ENCODE assay signal across 19 mouse cellular contexts in genomic region chr17:84228223-84228622, GRCm38 (mm10).
"Had no signal": no experiment of that assay in that cellular context is flagged by ENCODE, and none has a peak within 500 bp of the region (broad histone marks: within the 10 kb centered on the region; RNA-seq: fewer than 3 reads in every experiment).

No protein-coding gene starts in this region.

- H3K27me3 ChIP-seq: liver, embryonic 13.5 days; midbrain, embryonic 12.5 days; neural tube, embryonic 13.5 days; stomach, embryonic 15.5 days had no signal

- ATAC-seq: hindbrain, postnatal 0 days; inflammation-experienced regulatory T-cells, adult 6 months; midbrain, embryonic 16.5 days had no signal

- DNase-seq: kidney, adult 18-20 months; layer of hippocampus, adult 9-11 months; liver, embryonic 13.5 days; lung, adult 2 months; lung, postnatal 14 days; lung, postnatal 4 days; retina, postnatal 1 day; right cerebral cortex, postnatal 25 days; spleen, adult 18-20 months; thymus, postnatal 36 days had no signal

- H3K9me3 ChIP-seq: liver, embryonic 13.5 days; midbrain, embryonic 12.5 days; neural tube, embryonic 13.5 days; stomach, embryonic 15.5 days had no signal

- H3K9ac ChIP-seq: hindbrain, embryonic 14.5 days; liver, embryonic 13.5 days; midbrain, embryonic 12.5 days; neural tube, embryonic 13.5 days; stomach, embryonic 15.5 days had no signal

- H3K27ac ChIP-seq: hindbrain, embryonic 14.5 days; hindbrain, postnatal 0 days; layer of hippocampus, adult 2 months; liver, embryonic 13.5 days; midbrain, embryonic 12.5 days; neural tube, embryonic 13.5 days; stomach, embryonic 15.5 days had no signal

- H3K4me1 ChIP-seq: midbrain, embryonic 12.5 days; neural tube, embryonic 13.5 days had no signal

- H3K4me2 ChIP-seq: hindbrain, embryonic 14.5 days; liver, embryonic 13.5 days; midbrain, embryonic 12.5 days; neural tube, embryonic 13.5 days; stomach, embryonic 15.5 days had no signal

- H3K4me3 ChIP-seq: layer of hippocampus, adult 2 months; liver, embryonic 13.5 days; midbrain, embryonic 12.5 days; myocyte; neural tube, embryonic 13.5 days; stomach, embryonic 15.5 days had no signal
